Mouse (Mus musculus) testis, adult 2 months (tissue): Measurements from ENCODE around the gene Tbx4. TPM values are rescaled to one million over a fixed set of nuclear protein-coding genes. Genes with fewer than 3 reads are reported as not detected.

ENCODE experiments used
- H3K27ac ChIP-seq: fragments of 200-500 bp; 2 replicates; pipeline ENCODE4 v1.5.1; 2012; ENCODE audit warnings: low read depth, low read length; ENCODE audit not compliant: control insufficient read depth, insufficient read depth
- H3K27me3 ChIP-seq: fragments of 200-500 bp; 2 replicates; pipeline ENCODE4 v1.6.1; 2012; ENCODE audit warnings: mild to moderate bottlenecking, low read length, moderate library complexity; ENCODE audit not compliant: control insufficient read depth, insufficient read depth
- H3K36me3 ChIP-seq: fragments of 200-500 bp; 2 replicates; pipeline ENCODE4 v1.6.1; 2012; ENCODE audit warnings: mild to moderate bottlenecking, low read length; ENCODE audit not compliant: control insufficient read depth, insufficient read depth
- H3K4me1 ChIP-seq: fragments of 200-500 bp; 2 replicates; pipeline ENCODE4 v1.6.1; 2012; ENCODE audit warnings: low read length; ENCODE audit not compliant: control insufficient read depth, insufficient read depth
- H3K4me3 ChIP-seq: fragments of 200-500 bp; 2 replicates; pipeline ENCODE4 v1.5.1; 2012; ENCODE audit warnings: low read depth, mild to moderate bottlenecking, low read length, moderate library complexity, mixed read lengths; ENCODE audit not compliant: control insufficient read depth
- CTCF ChIP-seq: fragments of 200-500 bp; IDR thresholded peaks from 2 replicates; pipeline ENCODE4 v1.5.1; 2012; ENCODE audit warnings: low read depth, mild to moderate bottlenecking, inconsistent platforms, low read length, moderate library complexity; ENCODE audit not compliant: control insufficient read depth, insufficient read depth, insufficient replicate concordance
- POLR2A ChIP-seq: fragments of 200-500 bp; IDR thresholded peaks from 2 replicates; pipeline ENCODE4 v1.6.1; 2012; ENCODE audit warnings: low read depth, mild to moderate bottlenecking, inconsistent platforms, low read length, moderate library complexity; ENCODE audit not compliant: control insufficient read depth
- polyA plus RNA-seq: library from polyadenylated mRNA; depleted of rRNA; stranded (reverse); fragments of >200 nt; gene quantifications from 2 replicates; pipeline ENCODE4 v1.2.3, GENCODE M21; 2012; rRNA removed

Tbx4 gene
- polyA plus RNA-seq, 1 experiment = 0.61 TPM

- Histone ChIP-seq H3K36me3 (no peaks in the 10 kb centered on the region), H3K27me3 (no peaks in the 10 kb centered on the region), H3K27ac (no peak overlapping the region), H3K4me1 (no peaks in the 10 kb centered on the region), H3K4me3 (no peak overlapping the region)
- no peak for TF ChIP-seq POLR2A
- TF ChIP-seq CTCF = no peak
Observed at GRCm38 (mm10) chr11:85960273-85960672, 74.1 kb downstream of the Tbx4 start.

- TF ChIP-seq CTCF = no peak
- no peak for TF ChIP-seq POLR2A
- no peaks in the 10 kb centered on the region for H3K36me3 ChIP-seq
- no peaks in the 10 kb centered on the region for H3K27me3 ChIP-seq
- H3K4me1 ChIP-seq = no peaks in the 10 kb centered on the region
- H3K27ac ChIP-seq = no peak overlapping the region
- H3K4me3 ChIP-seq = no peak overlapping the region
Observed at GRCm38 (mm10) chr11:85961498-85961897, 75.3 kb downstream of the Tbx4 start.

Other genes with a start within 250 kb of the Tbx4 start
- gene Tbx2, start 53.9 kb upstream of the Tbx4 start, polyA plus RNA-seq = 2.3 and 4.0 TPM in 2 replicates
- 5.7 and 8.4 TPM in 2 replicates for gene Gm11444, start 36.1 kb upstream of the Tbx4 start, polyA plus RNA-seq